Mouse (Mus musculus) thymus, adult 2 months (tissue): ENCODE results near the gene Slc25a44.

Experiments
- CTCF ChIP-seq: fragments of 200-500 bp; IDR thresholded peaks from 2 replicates; pipeline ENCODE4 v1.5.1; 2012; ENCODE audit warnings: mild to moderate bottlenecking, control low read depth, low read length, moderate library complexity, borderline replicate concordance; ENCODE audit not compliant: control insufficient read depth, poor library complexity, insufficient read depth; ENCODE audit errors: extremely low read depth
- POLR2A ChIP-seq: fragments of 200-500 bp; IDR thresholded peaks from 2 replicates; pipeline ENCODE4 v1.6.1; 2012; ENCODE audit warnings: mild to moderate bottlenecking, low read length, control low read depth, moderate library complexity; ENCODE audit not compliant: control insufficient read depth, poor library complexity, insufficient read depth; ENCODE audit errors: extremely low read depth

DNA sequence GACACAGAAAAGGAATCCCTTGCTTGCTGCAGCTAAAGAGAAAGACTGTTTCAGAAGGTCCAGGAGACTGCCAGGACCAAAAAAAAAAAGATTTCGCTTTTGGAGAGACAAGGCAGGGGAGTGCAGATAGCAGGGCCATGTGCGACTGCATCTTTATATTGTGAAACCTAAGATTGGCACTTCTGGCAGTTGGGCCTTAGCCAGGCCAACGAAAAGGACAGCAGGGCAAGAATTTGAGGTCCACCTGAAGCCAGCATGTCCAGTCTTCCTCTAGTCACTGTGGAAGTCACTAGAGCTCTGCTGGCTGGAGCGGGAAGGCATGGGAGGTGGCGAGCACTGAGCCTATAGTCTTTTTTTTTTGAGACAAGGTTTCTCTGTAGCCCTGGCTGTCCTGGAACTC lies 16.0 kb downstream of the Slc25a44 start:
- TF ChIP-seq POLR2A (no peak), CTCF (no peak)
